Mouse (Mus musculus) heart, postnatal 0 days (tissue): ENCODE measurements around the gene Fbrsl1.

Source experiments
- CTCF ChIP-seq: IDR thresholded peaks from 2 replicates; pipeline ENCODE4 v1.5.1; 2016; ENCODE audit warnings: antibody characterized with exemption, control low read depth, low read depth
- EP300 ChIP-seq: IDR thresholded peaks from 2 replicates; pipeline ENCODE4 v1.6.1; 2016; ENCODE audit warnings: antibody characterized with exemption, low read depth

- TF ChIP-seq CTCF (no peak), EP300 (no peak)
Observed at GRCm38 (mm10) chr5:110410386-110410785, 37.9 kb downstream of the Fbrsl1 start.
